Mouse (Mus musculus) MEL-GATA-1-ER (cell line): Measurements from ENCODE around the gene Als2cl.

Experiments used
- DNase-seq: peaks from one replicate; pipeline ENCODE4 v3.0.0-alpha.2; 2012; ENCODE audit warnings: low read depth; ENCODE audit errors: extremely low read depth

Gene Als2cl

GRCm38 (mm10) chr9:110879191-110879920 is at the start of gene Als2cl:
Gene Als2cl, plus strand, starts transcription at chr9:110879870.
- DNase-seq: no peak

DNA sequence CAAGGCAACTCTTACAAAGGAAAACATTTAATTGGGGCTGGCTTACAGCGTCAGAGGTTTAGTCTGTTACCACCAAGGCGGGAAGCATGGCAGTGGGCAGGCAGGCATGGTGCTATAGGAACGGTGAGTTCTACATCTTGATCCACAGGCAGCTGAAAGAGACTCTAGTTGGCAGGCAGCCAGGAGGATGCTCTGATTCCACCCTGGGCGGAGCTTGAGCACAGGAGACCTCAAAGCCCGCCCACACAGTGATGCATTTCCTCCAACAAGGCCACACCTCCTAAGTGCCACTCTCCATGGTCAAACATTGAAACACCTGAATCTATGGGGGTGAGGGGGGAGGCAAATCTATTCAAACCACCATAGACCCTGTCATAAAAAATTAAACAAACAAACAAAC is 46.6 kb upstream of the Als2cl start:
- DNase-seq: peak; percentile 7

GRCm38 (mm10) chr9:110834411-110834810 is 45.3 kb upstream of the Als2cl start, which contains the start of gene Prss45:
Gene Prss45, plus strand, starts transcription at chr9:110834588.
- DNase-seq: no peak

DNA sequence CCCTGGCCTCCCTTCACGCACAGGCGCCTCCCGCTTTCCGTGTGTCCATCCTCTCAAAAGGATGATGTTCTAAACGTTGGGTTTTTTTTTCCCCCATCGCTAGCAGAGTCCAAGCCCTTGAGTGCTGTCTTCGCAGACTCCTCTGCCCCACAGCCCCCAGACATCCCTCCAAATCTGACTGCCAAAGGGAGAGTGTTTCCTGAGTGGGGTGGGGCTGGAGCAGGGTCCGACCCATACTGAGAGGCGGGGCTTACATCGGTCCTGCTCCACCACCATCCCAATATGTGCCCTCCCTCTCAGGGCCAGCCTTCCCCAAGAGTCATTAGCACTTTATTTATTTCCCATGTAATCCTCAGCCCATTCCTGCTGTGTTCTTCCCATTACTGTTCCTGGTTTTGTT is 44.7 kb upstream of the Als2cl start:
- no peak for DNase-seq

- DNase-seq: no peak
Observed at GRCm38 (mm10) chr9:110836112-110836511, 43.6 kb upstream of the Als2cl start.

DNA sequence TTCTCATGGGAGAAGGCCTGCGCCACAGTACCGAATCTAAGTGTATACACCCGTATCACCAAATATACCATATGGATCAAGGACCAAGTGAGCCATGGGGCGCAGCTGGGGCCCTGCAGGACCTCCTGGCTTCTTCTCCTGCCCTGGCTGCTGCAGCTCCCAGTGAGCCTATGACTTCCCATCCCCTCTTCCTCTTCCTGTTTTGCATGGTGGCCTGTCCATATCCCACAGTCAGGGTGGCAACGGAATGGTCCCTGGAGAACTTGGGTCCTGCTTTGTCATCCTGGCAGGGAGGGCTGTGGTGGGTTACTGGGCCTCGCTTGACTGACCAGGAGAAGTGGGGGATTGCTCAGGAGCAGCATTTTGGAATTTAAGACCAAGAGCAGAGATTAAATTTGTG is 38.8 kb upstream of the Als2cl start:
- DNase-seq: no peak

DNA sequence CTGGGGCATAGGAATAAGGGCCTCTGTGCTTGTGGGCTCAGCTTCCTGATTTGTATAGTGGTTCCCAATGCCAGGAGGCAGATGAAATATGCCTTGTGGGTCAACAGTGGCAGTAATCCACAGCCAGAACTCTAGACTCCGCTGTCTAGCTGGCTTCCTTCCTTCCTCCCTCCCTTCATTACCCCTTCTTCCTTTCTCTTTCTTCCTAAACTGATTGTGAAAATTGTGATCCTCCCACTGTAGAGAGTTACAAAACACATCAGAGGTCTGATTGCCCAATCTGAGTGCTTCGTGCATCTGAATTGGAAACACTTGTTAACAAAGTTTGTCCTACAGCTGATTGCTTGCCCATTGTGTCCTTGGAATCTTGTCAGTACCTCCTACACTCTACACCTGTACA is 38.2 kb upstream of the Als2cl start:
- no peak for DNase-seq

GRCm38 (mm10) chr9:110844206-110844605 is 35.5 kb upstream of the Als2cl start, which contains the start of gene Prss46:
Gene Prss46, plus strand, starts transcription at chr9:110844506.
- no peak for DNase-seq

- no peak for DNase-seq
Observed at GRCm38 (mm10) chr9:110849162-110849561, 30.5 kb upstream of the Als2cl start.

GRCm38 (mm10) chr9:110855903-110856302 is 23.8 kb upstream of the Als2cl start:
- DNase-seq: no peak

- DNase-seq: no peak
Observed at GRCm38 (mm10) chr9:110856920-110857319, 22.8 kb upstream of the Als2cl start.

DNA sequence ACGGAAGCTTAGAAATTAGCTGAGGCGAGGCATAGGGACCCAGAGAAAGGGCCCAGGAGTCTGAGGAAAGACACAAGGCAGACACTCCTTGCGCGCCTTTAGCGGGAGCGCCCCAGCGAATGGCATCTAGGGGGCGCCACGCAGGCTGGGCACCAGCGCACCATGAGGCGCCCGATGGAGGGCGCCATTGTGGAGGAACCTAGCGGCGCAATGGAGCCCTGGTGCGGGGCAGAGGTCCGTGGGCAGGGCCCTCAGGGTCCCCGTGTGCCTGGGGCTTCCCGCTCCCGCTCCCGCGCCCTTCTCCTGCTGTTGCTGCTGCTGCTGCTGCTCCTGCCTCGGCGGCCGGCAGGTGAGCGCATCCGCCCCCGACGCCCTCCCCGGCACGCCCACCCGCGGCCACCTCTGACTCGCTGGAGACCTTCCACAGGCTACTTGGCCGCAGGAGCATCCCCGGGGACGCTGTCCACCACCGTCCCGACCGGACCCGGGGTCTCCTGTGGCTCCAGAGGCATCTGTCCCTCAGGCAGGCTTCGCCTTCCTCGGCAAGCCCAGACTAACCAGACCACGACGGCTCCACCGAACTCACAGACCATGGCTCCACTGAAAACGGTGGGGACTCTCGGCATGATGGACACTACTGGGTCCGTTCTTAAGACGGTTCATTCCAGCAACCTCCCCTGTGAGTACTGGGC is 21.7 kb upstream of the Als2cl start, which contains the start of gene Prss50:
Gene Prss50, plus strand, starts transcription at position 187 of the 692 bp plus-strand sequence.
- no peak for DNase-seq

DNA sequence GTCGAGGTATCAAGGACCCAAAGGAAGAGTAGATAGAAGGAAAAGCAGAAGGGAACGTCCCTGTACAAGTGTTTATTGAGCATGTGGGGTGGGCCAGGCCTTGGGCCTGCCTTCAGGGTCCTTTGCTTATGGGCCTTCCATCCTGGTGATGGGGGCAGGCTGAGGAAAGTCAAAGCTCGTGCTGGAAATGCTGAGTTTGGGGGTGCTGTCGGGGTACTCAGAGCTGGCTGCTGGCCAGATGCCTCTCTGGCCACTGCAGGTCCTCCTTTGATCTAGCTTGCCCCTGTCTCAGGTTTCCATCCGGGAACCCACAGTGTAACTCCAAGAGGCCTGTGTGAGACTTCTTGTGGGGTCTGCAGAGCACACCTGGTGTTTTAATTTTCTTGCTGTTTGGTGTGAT is 21.1 kb upstream of the Als2cl start:
- no peak for DNase-seq

- peak; percentile 38 for DNase-seq
Observed at GRCm38 (mm10) chr9:110858967-110859596, 20.6 kb upstream of the Als2cl start.

DNA sequence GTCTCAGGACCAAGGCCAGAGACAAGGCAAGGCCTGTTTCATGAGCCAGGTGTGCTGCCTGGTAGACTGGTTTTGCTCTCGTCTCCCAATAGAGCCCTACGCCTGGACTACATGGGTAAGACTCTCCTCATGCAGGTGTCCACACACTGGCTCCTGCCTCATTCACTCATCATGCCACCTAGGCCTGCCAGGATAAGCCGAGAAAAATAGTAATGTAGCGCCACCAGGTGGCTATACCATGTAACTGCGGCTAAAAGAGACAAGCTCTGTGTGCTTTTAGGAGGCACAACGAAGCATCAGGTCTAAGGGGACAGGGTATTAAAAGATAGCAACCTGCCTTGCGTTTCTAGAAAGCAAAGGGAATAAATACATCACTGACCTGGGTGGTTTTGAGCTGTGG is 8.6 kb upstream of the Als2cl start:
- peak; percentile 34 for DNase-seq

DNA sequence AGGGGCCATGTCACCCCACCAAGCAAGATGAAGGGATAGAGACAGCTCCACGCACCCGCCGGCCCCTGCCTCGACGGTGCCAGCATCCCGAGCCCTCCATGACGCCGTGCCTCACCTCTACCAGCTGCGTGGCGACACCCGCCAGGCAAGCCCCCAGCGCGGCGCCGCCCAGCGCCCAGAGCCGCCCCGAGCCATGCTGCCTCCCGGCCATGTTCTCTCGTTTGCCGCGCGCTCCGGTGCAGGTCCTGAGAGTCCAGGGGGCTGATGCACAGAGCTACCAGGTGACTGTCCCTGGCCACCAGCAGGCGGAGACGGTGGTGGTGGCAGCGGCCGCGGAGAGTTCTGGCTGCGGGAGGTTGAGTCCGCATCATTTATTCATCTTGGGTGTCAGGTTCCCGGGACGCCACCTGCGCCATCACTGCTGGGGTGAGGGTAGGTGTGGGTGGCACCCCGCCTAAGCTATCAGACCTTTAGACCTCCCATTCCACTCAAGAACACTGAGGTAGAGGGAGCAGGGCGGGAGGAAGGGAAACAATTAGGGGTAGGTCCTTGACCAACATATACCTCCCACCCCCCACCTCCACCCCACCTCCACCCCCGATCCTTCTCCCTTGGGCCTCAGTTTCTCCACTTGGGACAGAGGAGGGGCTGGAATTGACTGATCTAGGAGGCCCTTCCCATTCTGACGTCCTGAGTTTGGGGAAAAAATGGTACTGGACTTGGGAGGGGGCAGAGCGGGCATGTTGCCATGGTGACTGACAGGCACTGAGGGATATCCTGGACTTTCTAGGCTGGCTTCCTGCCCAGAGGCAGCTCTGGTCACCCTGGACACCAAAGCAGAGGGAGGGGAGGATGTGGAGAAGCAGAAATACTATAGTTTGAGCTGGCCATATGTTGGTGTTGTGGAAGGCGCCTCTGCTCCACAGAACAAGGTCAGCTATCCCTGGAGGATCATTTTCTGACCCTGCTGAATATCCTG is 5.7 kb upstream of the Als2cl start:
- no peak for DNase-seq

DNA sequence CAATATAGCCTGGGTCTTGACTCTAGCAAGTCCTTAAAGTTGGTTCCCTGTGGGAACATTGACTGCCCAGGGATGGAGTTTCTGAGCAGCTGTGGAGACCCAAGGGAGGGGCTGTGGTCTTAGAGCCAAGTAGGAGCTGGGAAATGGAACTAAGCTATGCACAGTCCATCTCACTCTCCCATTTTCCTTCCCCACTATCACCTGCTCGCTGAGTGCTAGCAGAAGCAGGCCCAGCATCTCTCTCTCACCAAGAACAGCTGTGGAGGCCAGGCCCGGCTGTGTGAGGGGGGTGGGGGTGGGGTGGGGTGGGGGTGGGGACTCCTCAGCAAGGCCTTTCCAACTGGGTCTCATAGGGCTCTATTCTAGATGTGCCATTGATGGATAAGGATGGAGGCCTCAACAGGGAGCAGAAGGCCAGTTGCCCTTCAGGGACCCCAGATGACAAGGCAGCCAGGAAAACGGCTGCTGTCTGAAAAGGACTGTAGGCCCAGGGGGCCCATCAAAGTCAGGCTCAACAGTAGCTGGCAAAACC is 4.9 kb upstream of the Als2cl start:
- no peak for DNase-seq

DNA sequence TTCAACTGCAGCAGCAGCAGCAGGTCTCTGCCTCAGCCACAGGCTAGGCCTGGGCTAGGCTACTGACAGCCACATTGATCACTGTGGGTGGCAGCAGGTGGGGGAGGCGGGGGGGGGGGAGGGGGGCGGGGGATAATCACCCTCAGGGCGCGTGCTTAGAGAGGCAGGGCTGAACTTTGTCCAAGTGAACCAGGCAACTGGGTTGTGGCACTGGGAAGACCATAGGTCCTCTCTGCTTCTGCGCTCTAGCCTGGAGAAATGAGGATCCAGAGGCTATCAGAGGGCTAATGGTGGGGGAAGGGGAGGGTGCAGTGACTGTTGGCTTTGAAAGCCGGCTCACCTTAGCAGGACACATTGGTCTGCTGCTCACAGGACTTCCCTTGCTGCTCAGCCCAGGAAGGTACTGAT is 4.4 kb upstream of the Als2cl start:
- no peak for DNase-seq

DNA sequence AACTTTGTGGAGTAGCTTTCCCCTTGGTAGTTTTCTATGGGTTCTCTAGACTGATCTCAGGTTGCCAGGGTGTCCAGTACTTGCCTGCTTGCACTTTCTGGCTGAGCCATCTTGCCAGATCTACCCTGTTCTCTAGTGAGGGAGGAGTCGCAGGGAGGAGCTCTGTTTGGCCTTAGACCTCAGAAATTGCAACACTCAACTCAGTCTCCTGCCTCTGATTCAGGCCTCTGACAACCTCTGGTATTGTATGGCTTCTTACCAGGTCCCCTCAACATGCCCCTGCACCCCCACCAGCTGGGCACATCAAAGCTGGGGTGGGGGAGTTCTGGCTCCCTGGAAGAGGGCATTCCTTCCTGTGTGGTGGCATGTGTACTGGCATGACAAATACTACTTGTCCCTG is 2.3 kb upstream of the Als2cl start:
- no peak for DNase-seq

- DNase-seq: no peak
Observed at GRCm38 (mm10) chr9:110877888-110878287, 1.8 kb upstream of the Als2cl start.
